Mouse (Mus musculus): Measurements from ENCODE around the gene Slc16a9. TPM values are rescaled to one million over a fixed set of nuclear protein-coding genes. Genes with fewer than 3 reads are reported as not detected.

Gene Slc16a9
- 2.1 TPM for polyA plus RNA-seq (2015; fragmentation: Illumina TruSeq; extraction: RNeasy Lipid Tissue Mini Kit (QIAGEN cat#74804); ENCODE audit: low read depth, low replicate concordance)

DNA sequence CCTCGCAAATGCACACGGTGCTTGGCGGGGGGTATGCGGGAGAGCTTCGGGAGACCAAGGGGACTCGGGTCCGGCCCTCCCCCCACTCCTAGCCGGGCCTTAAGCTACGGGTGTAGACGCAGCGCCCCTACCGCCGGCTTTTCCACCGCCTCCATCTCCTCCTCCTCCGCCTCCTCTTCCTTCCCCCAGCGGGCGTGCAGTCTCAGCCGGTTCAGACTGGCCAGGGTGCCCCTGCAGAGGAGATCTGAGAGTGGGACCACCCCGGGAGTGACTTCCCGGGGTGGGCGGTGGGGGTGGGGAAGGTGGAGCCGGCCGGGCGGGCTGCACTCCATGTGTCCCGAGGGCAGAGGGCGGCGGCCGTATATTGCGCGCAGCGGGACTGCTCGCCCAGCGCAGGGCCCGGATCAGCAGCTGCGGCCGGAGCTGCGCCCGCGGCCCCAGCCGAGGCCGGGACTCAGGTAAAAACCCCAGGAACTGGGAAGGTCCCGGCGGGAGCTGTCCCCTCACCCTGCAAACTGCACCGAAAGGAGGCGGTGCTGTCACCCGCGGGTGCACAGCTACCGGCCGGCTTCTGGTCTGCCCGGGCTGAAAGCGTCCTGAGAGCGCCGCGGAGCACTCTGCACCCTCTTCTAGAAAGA is at the start of gene Slc16a9:
Gene Slc16a9, plus strand, starts transcription at position 180 of the 638 bp plus-strand sequence.

DNA sequence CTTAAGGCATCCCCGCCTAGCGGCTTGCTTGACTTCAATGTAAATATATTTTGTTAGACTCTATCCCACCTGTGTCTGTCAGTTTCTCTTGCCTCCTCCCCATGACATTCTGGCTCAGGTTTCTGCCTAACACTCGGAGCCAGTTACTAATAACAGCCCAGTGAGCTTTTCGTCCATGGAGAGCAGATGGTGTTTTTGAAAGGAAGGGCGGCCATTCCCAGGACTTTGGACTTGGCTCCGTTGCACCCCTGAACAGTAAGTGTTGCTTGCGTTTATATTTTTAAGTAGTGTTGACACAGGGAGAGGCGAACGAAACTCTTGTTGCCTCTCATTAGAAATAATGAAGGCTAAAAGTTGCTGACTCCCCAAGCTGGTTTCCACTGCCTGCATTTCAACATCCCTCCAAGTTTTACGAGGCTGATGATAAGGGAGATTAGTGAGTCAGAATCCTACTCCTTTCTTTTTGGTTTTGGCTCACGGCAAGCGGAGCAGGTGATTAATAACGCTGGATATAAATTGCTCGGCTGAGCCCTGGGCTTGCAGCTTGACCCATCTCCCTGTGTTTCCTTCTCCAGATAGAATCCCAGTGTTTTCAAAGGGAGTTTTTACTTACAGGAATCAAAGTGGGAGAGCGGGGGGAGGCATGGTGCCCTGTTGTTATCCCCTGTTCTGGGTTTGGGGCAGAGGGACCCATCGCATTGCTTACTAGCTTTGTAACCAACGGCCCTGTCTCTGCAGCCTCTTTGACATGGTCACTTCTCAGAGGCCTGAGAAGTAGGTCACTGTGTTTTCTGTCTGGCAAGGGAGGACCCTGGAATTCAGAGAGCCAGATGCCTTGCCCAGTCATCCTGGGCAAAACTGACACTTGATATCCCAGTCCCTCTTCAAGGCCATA is 40.1 kb upstream of the Slc16a9 start, which contains the start of gene Mrln:
Gene Mrln, plus strand, starts transcription at position 160 of the 895 bp plus-strand sequence.

Other genes with a start within 250 kb of the Slc16a9 start
- 19.5 TPM for gene Ccdc6, start 148.0 kb upstream of the Slc16a9 start, polyA plus RNA-seq (2015; fragmentation: Illumina TruSeq; extraction: RNeasy Lipid Tissue Mini Kit (QIAGEN cat#74804); ENCODE audit: low read depth, low replicate concordance)
- gene Mrln, start 40.4 kb upstream of the Slc16a9 start, polyA plus RNA-seq (2015; fragmentation: Illumina TruSeq; extraction: RNeasy Lipid Tissue Mini Kit (QIAGEN cat#74804); ENCODE audit: low read depth, low replicate concordance): not detected
- 50.9 TPM for gene Fam13c, start 195.4 kb downstream of the Slc16a9 start, polyA plus RNA-seq (2015; fragmentation: Illumina TruSeq; extraction: RNeasy Lipid Tissue Mini Kit (QIAGEN cat#74804); ENCODE audit: low read depth, low replicate concordance)